15 mouse cellular contexts compared by ENCODE assay signal in the genomic region with DNA sequence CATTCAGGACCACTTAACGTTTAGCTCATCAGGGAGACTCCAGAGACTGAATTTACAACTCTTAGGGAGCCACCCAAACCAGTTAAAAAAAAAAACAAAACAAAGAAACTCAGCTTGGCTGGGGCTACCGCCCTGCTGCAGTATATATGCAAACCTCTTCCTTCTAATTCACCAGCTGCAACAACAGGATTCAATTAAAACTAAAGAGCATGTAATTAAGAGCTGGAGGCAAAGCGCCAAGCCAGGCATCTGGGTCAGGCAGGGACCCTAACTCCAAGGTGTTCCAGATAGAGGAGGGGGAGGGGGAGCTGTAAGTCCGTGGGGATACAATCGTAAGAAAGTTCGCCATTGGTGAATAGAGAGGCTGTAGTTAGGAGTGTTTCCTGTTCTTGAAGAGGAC. TPM values are rescaled to one million over a fixed set of nuclear protein-coding genes. Genes with fewer than 3 reads are reported as not detected.
A peak's percentile ranks its signal among the peaks of the same experiment; 100 is the strongest.
DNase-seq lines count a peak whose midpoint lies in the region; ATAC-seq and TF ChIP-seq lines count a peak whose summit lies in the region.
"Had no signal": no experiment of that assay in that cellular context is flagged by ENCODE, and none has a peak within 500 bp of the region (broad histone marks: within the 10 kb centered on the region; RNA-seq: fewer than 3 reads in every experiment).

No protein-coding gene starts in this region.

- no peak overlapping the region for H3K4me3 ChIP-seq in hindbrain, embryonic 12.5 days
- H3K4me3 ChIP-seq in hindbrain, embryonic 10.5 days = no peak overlapping the region
- no peak overlapping the region for H3K4me3 ChIP-seq in midbrain, postnatal 0 days (ENCODE audit: low read depth, low read length)
- no peak overlapping the region for H3K4me3 ChIP-seq in midbrain, embryonic 16.5 days (ENCODE audit: low read depth, low read length)
- H3K4me3 ChIP-seq in hindbrain, embryonic 16.5 days (ENCODE audit: low read length) = no peak overlapping the region
- no peak overlapping the region for H3K4me3 ChIP-seq in lung, postnatal 0 days (ENCODE audit: low read depth, low read length)
- no peak overlapping the region for H3K4me3 ChIP-seq in heart, embryonic 12.5 days
- H3K4me3 ChIP-seq: embryonic facial prominence, embryonic 12.5 days; forebrain, embryonic 12.5 days; lung, embryonic 15.5 days had no signal

- no peak overlapping the region for H3K4me2 ChIP-seq in hindbrain, embryonic 12.5 days (replicated peaks)
- no peak overlapping the region for H3K4me2 ChIP-seq in midbrain, postnatal 0 days (ENCODE audit: low read depth, low read length, poor library complexity, severe bottlenecking)
- H3K4me2 ChIP-seq in midbrain, embryonic 16.5 days (ENCODE audit: low read length) = no peak overlapping the region
- H3K4me2 ChIP-seq in hindbrain, embryonic 16.5 days (ENCODE audit: low read length) = no peak overlapping the region
- H3K4me2 ChIP-seq in lung, postnatal 0 days (replicated peaks; ENCODE audit: low read depth, low read length) = no peak overlapping the region
- no peak overlapping the region for H3K4me2 ChIP-seq in heart, embryonic 12.5 days
- H3K4me2 ChIP-seq: embryonic facial prominence, embryonic 12.5 days; forebrain, embryonic 12.5 days; lung, embryonic 15.5 days had no signal

- H3K9ac ChIP-seq in hindbrain, embryonic 12.5 days = no peak overlapping the region
- H3K9ac ChIP-seq in midbrain, postnatal 0 days (replicated peaks; ENCODE audit: low read length, poor library complexity, severe bottlenecking) = no peak overlapping the region
- H3K9ac ChIP-seq in midbrain, embryonic 16.5 days (ENCODE audit: low read depth, low read length) = no peak overlapping the region
- no peak overlapping the region for H3K9ac ChIP-seq in hindbrain, embryonic 16.5 days (ENCODE audit: low read depth, low read length)
- no peak overlapping the region for H3K9ac ChIP-seq in lung, postnatal 0 days (replicated peaks; ENCODE audit: low read depth)
- no peak overlapping the region for H3K9ac ChIP-seq in heart, embryonic 12.5 days
- H3K9ac ChIP-seq: embryonic facial prominence, embryonic 12.5 days; forebrain, embryonic 12.5 days; lung, embryonic 15.5 days had no signal

- WGBS in hindbrain, embryonic 12.5 days = 31% methylated on average over 6 of the region's 6 CpGs
- WGBS in hindbrain, embryonic 10.5 days = 47% methylated on average over 6 of the region's 6 CpGs
- WGBS in midbrain, postnatal 0 days = 41% methylated on average over 6 of the region's 6 CpGs
- 31% methylated on average over 6 of the region's 6 CpGs for WGBS in midbrain, embryonic 16.5 days
- WGBS in hindbrain, embryonic 16.5 days = 21% methylated on average over 6 of the region's 6 CpGs
- 56% methylated on average over 6 of the region's 6 CpGs for WGBS in lung, postnatal 0 days
- WGBS in heart, embryonic 12.5 days = 58% methylated on average over 6 of the region's 6 CpGs

- no peak for TF ChIP-seq EP300 in lung, postnatal 0 days (IDR thresholded peaks at IDR 0.05)

- no peaks in the 10 kb centered on the region; the same call in 1 of the 2 replicates for H3K4me1 ChIP-seq in hindbrain, embryonic 12.5 days
- peaks cover 5% of the 10 kb centered on the region; the same call in 1 of the 2 replicates for H3K4me1 ChIP-seq in hindbrain, embryonic 10.5 days (replicated peaks)
- H3K4me1 ChIP-seq in midbrain, postnatal 0 days (ENCODE audit: insufficient read depth, low read length) = no peaks in the 10 kb centered on the region
- H3K4me1 ChIP-seq in midbrain, embryonic 16.5 days (ENCODE audit: control insufficient read depth, insufficient read depth, low read length) = no peaks in the 10 kb centered on the region
- no peaks in the 10 kb centered on the region for H3K4me1 ChIP-seq in hindbrain, embryonic 16.5 days (ENCODE audit: control insufficient read depth, insufficient read depth, low read depth, low read length)
- H3K4me1 ChIP-seq in lung, postnatal 0 days (ENCODE audit: insufficient read depth, low read depth, low read length) = no peaks in the 10 kb centered on the region
- H3K4me1 ChIP-seq in heart, embryonic 12.5 days (replicated peaks) = no peaks in the 10 kb centered on the region
- H3K4me1 ChIP-seq: lung, embryonic 15.5 days had no signal

- no peak overlapping the region for H3K27ac ChIP-seq in hindbrain, embryonic 12.5 days
- no peak overlapping the region for H3K27ac ChIP-seq in hindbrain, embryonic 10.5 days
- no peak overlapping the region for H3K27ac ChIP-seq in midbrain, postnatal 0 days (ENCODE audit: low read depth, low read length)
- no peak overlapping the region for H3K27ac ChIP-seq in midbrain, embryonic 16.5 days (ENCODE audit: low read length)
- H3K27ac ChIP-seq in hindbrain, embryonic 16.5 days (ENCODE audit: low read depth, low read length) = no peak overlapping the region
- no peak overlapping the region for H3K27ac ChIP-seq in lung, postnatal 0 days (ENCODE audit: low read length)
- H3K27ac ChIP-seq in heart, embryonic 12.5 days (ENCODE audit: poor library complexity, severe bottlenecking) = no peak overlapping the region
- H3K27ac ChIP-seq: embryonic facial prominence, embryonic 12.5 days; forebrain, embryonic 12.5 days; lung, embryonic 15.5 days had no signal

- ATAC-seq in hindbrain, embryonic 12.5 days (ENCODE audit: low FRiP score) = peak; percentile 35; the same call in 1 of the 2 replicates
- ATAC-seq in midbrain, postnatal 0 days (ENCODE audit: low FRiP score) = no peak
- ATAC-seq in midbrain, embryonic 16.5 days = no peak
- peak; percentile 56 for ATAC-seq in hindbrain, embryonic 16.5 days
- no peak for ATAC-seq in lung, postnatal 0 days
- no peak for ATAC-seq in heart, embryonic 12.5 days (ENCODE audit: insufficient number of reproducible peaks, low FRiP score)

- DNase-seq in hindbrain, embryonic 10.5 days (ENCODE audit: low spot score) = no peak
- peak; percentile 49 for DNase-seq in midbrain, postnatal 0 days (ENCODE audit: low spot score)
- DNase-seq in right cerebral cortex, postnatal 4 days = no peak
- DNase-seq in lung, postnatal 0 days (ENCODE audit: low spot score) = no peak
- DNase-seq: adrenal gland, adult 8-10 months; cerebellum, postnatal 14 days; gastrocnemius, postnatal 14 days; kidney, postnatal 36 days had no signal

- H3K36me3 ChIP-seq in hindbrain, embryonic 12.5 days = no peaks in the 10 kb centered on the region
- no peaks in the 10 kb centered on the region for H3K36me3 ChIP-seq in hindbrain, embryonic 10.5 days
- no peaks in the 10 kb centered on the region for H3K36me3 ChIP-seq in midbrain, postnatal 0 days (ENCODE audit: insufficient read depth, low read length)
- no peaks in the 10 kb centered on the region for H3K36me3 ChIP-seq in midbrain, embryonic 16.5 days (ENCODE audit: control insufficient read depth, insufficient read depth, low read length)
- no peaks in the 10 kb centered on the region for H3K36me3 ChIP-seq in hindbrain, embryonic 16.5 days (ENCODE audit: control insufficient read depth, insufficient read depth, low read length)
- no peaks in the 10 kb centered on the region for H3K36me3 ChIP-seq in lung, postnatal 0 days (ENCODE audit: insufficient read depth, low read length)
- H3K36me3 ChIP-seq in heart, embryonic 12.5 days = no peaks in the 10 kb centered on the region
- H3K36me3 ChIP-seq: embryonic facial prominence, embryonic 12.5 days; forebrain, embryonic 12.5 days; lung, embryonic 15.5 days had no signal

- 0 out of 2 replicates have a peak, but pooled peaks cover 5% of the 10 kb centered on the region for H3K9me3 ChIP-seq in hindbrain, embryonic 12.5 days (replicated peaks)
- H3K9me3 ChIP-seq in hindbrain, embryonic 10.5 days = no peaks in the 10 kb centered on the region
- no peaks in the 10 kb centered on the region for H3K9me3 ChIP-seq in midbrain, postnatal 0 days (ENCODE audit: low read length)
- no peaks in the 10 kb centered on the region for H3K9me3 ChIP-seq in midbrain, embryonic 16.5 days (replicated peaks; ENCODE audit: control insufficient read depth, low read length, poor library complexity, severe bottlenecking)
- H3K9me3 ChIP-seq in hindbrain, embryonic 16.5 days (ENCODE audit: control insufficient read depth, low read length) = no peaks in the 10 kb centered on the region; the same call in 1 of the 2 replicates
- no peaks in the 10 kb centered on the region for H3K9me3 ChIP-seq in lung, postnatal 0 days (ENCODE audit: low read length)
- peaks cover 9% of the 10 kb centered on the region; the same call in 1 of the 2 replicates for H3K9me3 ChIP-seq in heart, embryonic 12.5 days (replicated peaks)
- H3K9me3 ChIP-seq: lung, embryonic 15.5 days had no signal

- no peak for TF ChIP-seq CTCF in midbrain, postnatal 0 days (IDR thresholded peaks at IDR 0.05)
- no peak for TF ChIP-seq CTCF in lung, postnatal 0 days (IDR thresholded peaks at IDR 0.05)

- no peaks in the 10 kb centered on the region for H3K27me3 ChIP-seq in hindbrain, embryonic 12.5 days
- H3K27me3 ChIP-seq in hindbrain, embryonic 10.5 days (ENCODE audit: insufficient read depth, poor library complexity, severe bottlenecking) = no peaks in the 10 kb centered on the region
- no peaks in the 10 kb centered on the region for H3K27me3 ChIP-seq in midbrain, postnatal 0 days (ENCODE audit: insufficient read depth, low read length)
- H3K27me3 ChIP-seq in midbrain, embryonic 16.5 days (ENCODE audit: control insufficient read depth, insufficient read depth, low read depth, low read length) = no peaks in the 10 kb centered on the region
- no peaks in the 10 kb centered on the region for H3K27me3 ChIP-seq in hindbrain, embryonic 16.5 days (replicated peaks; ENCODE audit: control insufficient read depth, insufficient read depth, low read length)
- no peaks in the 10 kb centered on the region for H3K27me3 ChIP-seq in lung, postnatal 0 days (replicated peaks; ENCODE audit: insufficient read depth, low read length)
- H3K27me3 ChIP-seq in heart, embryonic 12.5 days (replicated peaks) = no peaks in the 10 kb centered on the region
- H3K27me3 ChIP-seq: embryonic facial prominence, embryonic 12.5 days; forebrain, embryonic 12.5 days; lung, embryonic 15.5 days had no signal

RNA-seq across cellular contexts. Expression of a gene that starts 15.5 kb away (rescaled TPM):
- polyA plus RNA-seq in hindbrain, embryonic 12.5 days (2016; fragmentation: Nextera tagmentation; extraction: Ambion mirVana) = 2.3 and 2.6 TPM in 2 replicates
- 1.8 TPM in 2 replicates for polyA plus RNA-seq in hindbrain, embryonic 10.5 days (2016; fragmentation: Nextera tagmentation; extraction: Ambion mirVana)
- total RNA-seq in midbrain, postnatal 0 days (2014; rRNA removed) = 0.47 TPM in 1 of 2 replicates, not detected in the other
- polyA plus RNA-seq in midbrain, postnatal 0 days (2015; fragmentation: Nextera tagmentation; extraction: Ambion mirVana) = 0.22 and 0.27 TPM in 2 replicates
- 0.22 and 0.54 TPM in 2 replicates for polyA plus RNA-seq in midbrain, embryonic 16.5 days (2015; fragmentation: Nextera tagmentation; extraction: Ambion mirVana)
- 1.9 and 2.0 TPM in 2 replicates for polyA plus RNA-seq in hindbrain, embryonic 16.5 days (2015; fragmentation: Nextera tagmentation; extraction: Ambion mirVana)
- 6.0 and 7.2 TPM in 2 replicates for polyA plus RNA-seq in lung, postnatal 0 days (2015; fragmentation: Nextera tagmentation; extraction: Ambion mirVana)
- polyA plus RNA-seq in heart, embryonic 12.5 days (2016; fragmentation: Nextera tagmentation; extraction: Ambion mirVana) = 6.0 and 6.1 TPM in 2 replicates

Comparison
In these comparisons a context has a peak if more than half of its experiments do, and no peak if none do; other contexts are left out.
1. ATAC-seq: peak in hindbrain, embryonic 12.5 days (single experiment) and hindbrain, embryonic 16.5 days (single experiment); none in midbrain, postnatal 0 days (single experiment), midbrain, embryonic 16.5 days (single experiment), lung, postnatal 0 days (single experiment) and heart, embryonic 12.5 days (single experiment).